Mouse (Mus musculus): ENCODE results near the gene H2al1e. TPM values are rescaled to one million over a fixed set of nuclear protein-coding genes. Genes with fewer than 3 reads are reported as not detected.

H2al1e gene
- polyA plus RNA-seq, 1 experiment from 2014 or later, result not detected

GRCm38 (mm10) chrX:11360823-11361222, 49.1 kb downstream of the H2al1e start:
- H3K4me1 ChIP-seq (ENCODE audit: insufficient read depth, low read length), result no peaks in the 10 kb centered on the region
- no peak for ATAC-seq (ENCODE audit: low FRiP score, low TSS enrichment)
- H3K4me2 ChIP-seq (replicated peaks; ENCODE audit: low read depth, low read length), result no peak overlapping the region
- no peak overlapping the region for H3K27ac ChIP-seq (ENCODE audit: low read length)
- 82% methylated on average over 6 of the region's 6 CpGs for WGBS
- H3K27me3 ChIP-seq (ENCODE audit: insufficient read depth, low read length), result peaks cover 18% of the 10 kb centered on the region; the same call in 1 of the 2 replicates
- H3K9ac ChIP-seq (replicated peaks; ENCODE audit: low read length), result no peak overlapping the region
- H3K9me3 ChIP-seq (ENCODE audit: low read length), result no peaks in the 10 kb centered on the region
- no peaks in the 10 kb centered on the region for H3K36me3 ChIP-seq (ENCODE audit: insufficient read depth, low read length)
- H3K4me3 ChIP-seq (ENCODE audit: low read length), result no peak overlapping the region

DNA sequence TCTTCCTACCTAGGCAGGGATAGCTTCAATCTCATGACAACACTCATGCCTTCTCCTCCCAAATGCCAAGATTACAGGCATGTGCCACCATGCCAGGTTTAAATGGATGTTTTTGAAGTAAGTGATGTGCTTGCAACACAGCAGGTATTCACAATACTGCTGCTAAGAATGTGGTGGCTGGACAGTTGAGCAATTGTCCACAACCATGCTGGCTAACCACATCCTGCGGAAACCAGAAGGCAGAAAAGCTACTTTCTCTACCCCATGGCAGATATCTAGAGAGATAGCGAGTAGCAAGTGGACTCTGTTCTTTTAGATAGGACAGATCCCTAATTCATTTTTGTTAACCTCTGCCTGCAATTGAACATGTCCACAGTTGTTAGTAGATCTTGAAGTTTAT, 49.5 kb downstream of the H2al1e start:
- Histone ChIP-seq H3K36me3 (ENCODE audit: insufficient read depth, low read length) (no peaks in the 10 kb centered on the region), H3K27ac (ENCODE audit: low read length) (no peak overlapping the region), H3K27me3 (ENCODE audit: insufficient read depth, low read length) (peaks cover 17% of the 10 kb centered on the region; the same call in 1 of the 2 replicates), H3K4me2 (replicated peaks; ENCODE audit: low read depth, low read length) (no peak overlapping the region), H3K4me3 (ENCODE audit: low read length) (no peak overlapping the region), H3K4me1 (ENCODE audit: insufficient read depth, low read length) (no peaks in the 10 kb centered on the region), H3K9ac (replicated peaks; ENCODE audit: low read length) (no peak overlapping the region), H3K9me3 (ENCODE audit: low read length) (no peaks in the 10 kb centered on the region)
- ATAC-seq (ENCODE audit: low FRiP score, low TSS enrichment), result no peak
- 86% methylated on average over 2 of the region's 2 CpGs for WGBS

Other genes with a start within 250 kb of the H2al1e start
- not detected in 2 replicates for gene H2al1a, start 12.7 kb upstream of the H2al1e start, polyA plus RNA-seq (2015; fragmentation: Nextera tagmentation; extraction: Ambion mirVana)
- gene H2al1b, start 9.5 kb upstream of the H2al1e start, polyA plus RNA-seq (2015; fragmentation: Nextera tagmentation; extraction: Ambion mirVana), result not detected in 2 replicates
- not detected in 2 replicates for gene H2al1c, start 6.3 kb upstream of the H2al1e start, polyA plus RNA-seq (2015; fragmentation: Nextera tagmentation; extraction: Ambion mirVana)
- not detected in 2 replicates for gene H2al1d, start 3.1 kb upstream of the H2al1e start, polyA plus RNA-seq (2015; fragmentation: Nextera tagmentation; extraction: Ambion mirVana)
- not detected in 2 replicates for gene H2al1f, start 3.2 kb downstream of the H2al1e start, polyA plus RNA-seq (2015; fragmentation: Nextera tagmentation; extraction: Ambion mirVana)
- gene H2al1g, start 6.3 kb downstream of the H2al1e start, polyA plus RNA-seq (2015; fragmentation: Nextera tagmentation; extraction: Ambion mirVana), result not detected in 2 replicates
- gene H2al1h, start 9.6 kb downstream of the H2al1e start, polyA plus RNA-seq (2015; fragmentation: Nextera tagmentation; extraction: Ambion mirVana), result not detected in 2 replicates
- not detected in 2 replicates for gene H2al1i, start 12.7 kb downstream of the H2al1e start, polyA plus RNA-seq (2015; fragmentation: Nextera tagmentation; extraction: Ambion mirVana)
- not detected in 2 replicates for gene H2al1j, start 15.9 kb downstream of the H2al1e start, polyA plus RNA-seq (2015; fragmentation: Nextera tagmentation; extraction: Ambion mirVana)

Data from kidney, embryonic 16.5 days (tissue).